Mouse (Mus musculus) midbrain, embryonic 10.5 days (tissue): ENCODE measurements around the gene Cnnm4. TPM values are rescaled to one million over a fixed set of nuclear protein-coding genes. Genes with fewer than 3 reads are reported as not detected.
"Not testable (repeated sequence)": the region's sequence is repeated elsewhere in the genome, so short reads cannot be mapped to it uniquely, and the experiment has no call there.

Experiments used
- DNase-seq: peaks from one replicate; pipeline ENCODE4 v3.0.0-alpha.2; 2017; ENCODE audit warnings: low spot score
- H3K27ac ChIP-seq: fragments of 300-500 bp; sonication (generic); replicated peaks from 2 replicates; pipeline ENCODE4 v1.5.1; 2016; ENCODE audit warnings: mild to moderate bottlenecking
- H3K27me3 ChIP-seq: fragments of 300-500 bp; sonication (generic); 2 replicates; pipeline ENCODE4 v1.6.1; 2016; ENCODE audit warnings: low read depth, mild to moderate bottlenecking; ENCODE audit not compliant: poor library complexity, severe bottlenecking
- H3K36me3 ChIP-seq: fragments of 300-500 bp; sonication (generic); 2 replicates; pipeline ENCODE4 v1.6.1; 2016; ENCODE audit warnings: mild to moderate bottlenecking, moderate library complexity
- H3K4me1 ChIP-seq: fragments of 300-500 bp; sonication (generic); 2 replicates; pipeline ENCODE4 v1.6.1; 2016
- H3K4me3 ChIP-seq: fragments of 300-500 bp; sonication (generic); 2 replicates; pipeline ENCODE4 v1.5.1; 2016; ENCODE audit warnings: mild to moderate bottlenecking, moderate library complexity
- H3K9me3 ChIP-seq: fragments of 300-500 bp; sonication (generic); replicated peaks from 2 replicates; pipeline ENCODE4 v1.6.1; 2016; ENCODE audit warnings: mild to moderate bottlenecking
- WGBS: fragments of 180-500 bp; shearing (Covaris S2); methylation state at CpG from one replicate; pipeline ENCODE4 v1.1.7; 2016; 5-methylcytosine and 5-hydroxymethylcytosine counted together
- polyA plus RNA-seq: library from polyadenylated mRNA; unstranded; fragments of >200 nt; fragmentation: Nextera tagmentation; extraction: Ambion mirVana; gene quantifications from 2 replicates; pipeline ENCODE4 v1.2.1, GENCODE M21; 2016

The Cnnm4 gene
- polyA plus RNA-seq, 1 experiment from 2014 or later, result 15.5 TPM

DNA sequence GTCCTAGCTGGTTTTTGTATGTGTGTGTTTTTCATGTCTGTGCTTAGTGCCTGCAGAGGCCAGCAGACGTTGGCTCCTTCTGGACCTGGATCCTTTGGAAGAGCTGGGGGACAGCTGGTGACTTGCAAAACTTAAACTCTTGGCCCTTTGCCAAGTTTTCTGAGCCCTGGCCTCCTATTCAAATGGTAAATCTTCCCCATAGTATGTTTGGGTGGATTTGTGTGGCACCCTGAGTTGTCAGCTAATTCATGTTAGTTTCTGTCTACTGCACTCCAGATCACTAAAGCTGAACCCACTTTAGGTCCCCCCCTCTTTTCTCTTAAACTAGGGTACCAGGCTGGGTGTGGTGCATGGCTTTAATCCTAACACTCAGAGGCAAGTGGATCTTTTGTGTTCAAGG lies 56.9 kb downstream of the Cnnm4 start:
- H3K36me3 ChIP-seq, result peaks cover 58% of the 10 kb centered on the region
- no peak for DNase-seq
- no peaks in the 10 kb centered on the region for H3K9me3 ChIP-seq
- H3K4me1 ChIP-seq, result peaks cover 5% of the 10 kb centered on the region; the same call in 1 of the 2 replicates
- no peak overlapping the region for H3K4me3 ChIP-seq
- H3K27me3 ChIP-seq, result no peaks in the 10 kb centered on the region
- no peak overlapping the region for H3K27ac ChIP-seq
- WGBS, result 61% methylated on average over 1 of the region's 1 CpGs

DNA sequence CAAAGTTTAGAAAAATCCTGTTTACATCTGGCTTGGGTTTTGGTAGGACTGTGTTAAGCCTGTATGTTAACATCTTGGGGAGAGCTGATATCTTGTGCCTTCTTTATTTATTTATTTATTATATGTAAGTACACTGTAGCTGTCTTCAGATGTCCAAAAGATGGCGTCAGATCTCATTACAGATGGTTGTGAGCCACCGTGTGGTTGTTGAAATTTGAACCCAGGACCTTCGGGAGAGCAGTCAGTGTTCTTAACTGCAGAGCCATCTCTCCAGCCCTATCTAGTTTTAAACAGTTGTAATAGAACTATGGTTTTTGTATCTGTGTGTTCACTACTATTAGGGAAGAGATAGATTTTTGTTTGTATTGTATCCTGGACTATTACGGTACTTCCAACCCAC lies 57.9 kb downstream of the Cnnm4 start:
- 90% methylated on average over 4 of the region's 4 CpGs for WGBS
- H3K9me3 ChIP-seq, result no peaks in the 10 kb centered on the region
- H3K4me3 ChIP-seq, result no peak overlapping the region
- peaks cover 49% of the 10 kb centered on the region for H3K36me3 ChIP-seq
- DNase-seq, result no peak
- H3K27me3 ChIP-seq, result no peaks in the 10 kb centered on the region
- H3K27ac ChIP-seq, result no peak overlapping the region
- peaks cover 5% of the 10 kb centered on the region; the same call in 1 of the 2 replicates for H3K4me1 ChIP-seq

DNA sequence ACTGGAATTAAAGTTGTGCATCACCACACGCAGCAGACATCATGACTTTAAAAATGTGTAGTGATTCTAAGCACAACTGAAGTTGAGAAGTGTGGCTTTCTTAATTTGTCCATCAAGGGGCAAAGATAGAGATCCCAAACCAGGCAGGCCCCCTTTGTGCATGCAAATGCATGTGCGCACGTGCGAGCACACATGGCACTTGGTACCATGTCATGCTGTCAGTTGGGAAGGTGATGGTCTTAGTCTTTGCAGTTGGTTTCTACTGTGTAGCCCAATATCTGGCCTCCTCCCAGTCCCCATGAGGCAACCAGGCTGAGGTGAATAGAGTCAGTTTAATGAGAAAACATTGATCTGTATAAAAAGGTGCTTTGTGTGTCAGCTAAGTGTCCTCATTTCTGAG lies 58.5 kb downstream of the Cnnm4 start:
- Histone ChIP-seq H3K27me3 (no peaks in the 10 kb centered on the region), H3K4me1 (peaks cover 5% of the 10 kb centered on the region; the same call in 1 of the 2 replicates), H3K9me3 (no peaks in the 10 kb centered on the region), H3K4me3 (no peak overlapping the region), H3K27ac (no peak overlapping the region), H3K36me3 (peaks cover 43% of the 10 kb centered on the region)
- no peak for DNase-seq
- WGBS, result 92% methylated on average over 4 of the region's 4 CpGs

GRCm38 (mm10) chr1:36530485-36530884 lies 59.1 kb downstream of the Cnnm4 start:
- Histone ChIP-seq H3K4me1 (peaks cover 5% of the 10 kb centered on the region; the same call in 1 of the 2 replicates), H3K4me3 (no peak overlapping the region), H3K27me3 (no peaks in the 10 kb centered on the region), H3K36me3 (peaks cover 36% of the 10 kb centered on the region), H3K9me3 (no peaks in the 10 kb centered on the region), H3K27ac (no peak overlapping the region)
- WGBS, result 89% methylated on average over 8 of the region's 8 CpGs
- no peak for DNase-seq

DNA sequence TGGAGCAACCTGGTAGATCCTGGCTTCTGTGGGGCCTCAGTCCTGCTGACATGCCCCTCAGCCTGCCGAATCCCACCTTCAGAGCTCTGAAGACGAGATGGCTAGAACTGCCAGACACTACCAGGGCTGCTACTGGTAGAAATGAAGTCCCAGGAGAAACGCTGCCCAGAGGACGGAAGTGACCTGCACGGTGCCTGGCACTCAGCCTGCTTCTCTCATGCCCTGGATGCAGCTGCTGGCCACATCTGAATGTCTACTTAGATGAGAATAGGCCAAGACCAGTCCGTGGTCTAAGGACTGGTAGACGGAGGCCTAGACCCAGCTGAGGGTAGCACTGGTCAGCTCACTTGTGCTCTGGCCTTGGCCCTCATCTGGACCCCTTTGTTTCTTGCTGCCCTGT lies 59.5 kb downstream of the Cnnm4 start:
- Histone ChIP-seq H3K4me3 (no peak overlapping the region), H3K4me1 (peaks cover 5% of the 10 kb centered on the region; the same call in 1 of the 2 replicates), H3K36me3 (peaks cover 32% of the 10 kb centered on the region), H3K27me3 (no peaks in the 10 kb centered on the region), H3K27ac (no peak overlapping the region), H3K9me3 (no peaks in the 10 kb centered on the region)
- WGBS, result 91% methylated on average over 7 of the region's 7 CpGs
- no peak for DNase-seq

GRCm38 (mm10) chr1:36531461-36531860 lies 60.0 kb downstream of the Cnnm4 start:
- no peak for DNase-seq
- no peak overlapping the region for H3K4me3 ChIP-seq
- 91% methylated on average over 12 of the region's 12 CpGs for WGBS
- no peaks in the 10 kb centered on the region for H3K27me3 ChIP-seq
- H3K27ac ChIP-seq, result no peak overlapping the region
- H3K9me3 ChIP-seq, result no peaks in the 10 kb centered on the region
- peaks cover 27% of the 10 kb centered on the region for H3K36me3 ChIP-seq
- H3K4me1 ChIP-seq, result peaks cover 5% of the 10 kb centered on the region; the same call in 1 of the 2 replicates

- no peak for DNase-seq
- no peaks in the 10 kb centered on the region for H3K27me3 ChIP-seq
- no peak overlapping the region for H3K4me3 ChIP-seq
- WGBS, result 89% methylated on average over 6 of the region's 6 CpGs
- peaks cover under 1% of the 10 kb centered on the region; the same call in 1 of the 2 replicates for H3K4me1 ChIP-seq
- H3K36me3 ChIP-seq, result peaks cover 19% of the 10 kb centered on the region
- H3K27ac ChIP-seq, result no peak overlapping the region; the same call in 1 of the 2 replicates
- H3K9me3 ChIP-seq, result no peaks in the 10 kb centered on the region
Measured at GRCm38 (mm10) chr1:36533546-36533945, 62.1 kb downstream of the Cnnm4 start.

DNA sequence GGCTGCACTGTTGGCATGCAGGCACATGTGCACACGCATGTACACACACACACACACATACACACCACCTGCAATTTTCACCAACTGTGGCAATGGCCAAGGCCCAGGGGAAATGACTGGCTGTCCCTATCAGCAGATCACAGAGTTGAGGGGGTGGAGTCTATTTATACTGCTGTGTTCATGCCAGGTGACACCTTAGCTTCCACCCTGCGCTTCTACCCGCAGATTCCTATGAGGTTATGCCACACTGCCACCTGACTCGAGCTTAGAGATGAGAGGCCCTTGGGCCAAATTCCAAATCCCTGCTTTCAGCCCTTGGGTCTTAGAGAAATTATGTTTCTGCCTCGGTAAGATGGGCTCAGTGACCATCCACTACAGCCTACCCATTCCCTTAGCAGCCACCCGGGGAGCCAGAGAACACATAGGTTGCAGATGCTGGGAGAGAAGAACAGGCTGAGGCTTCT lies 63.2 kb downstream of the Cnnm4 start:
- Histone ChIP-seq H3K36me3 (peaks cover 29% of the 10 kb centered on the region), H3K4me1 (no peaks in the 10 kb centered on the region), H3K9me3 (no peaks in the 10 kb centered on the region), H3K4me3 (no peak overlapping the region), H3K27me3 (no peaks in the 10 kb centered on the region), H3K27ac (no peak overlapping the region)
- no peak for DNase-seq
- 86% methylated on average over 6 of the region's 6 CpGs for WGBS

- peaks cover 34% of the 10 kb centered on the region for H3K36me3 ChIP-seq
- no peaks in the 10 kb centered on the region for H3K4me1 ChIP-seq
- WGBS, result 89% methylated on average over 11 of the region's 11 CpGs
- H3K4me3 ChIP-seq, result no peak overlapping the region
- no peak for DNase-seq
- H3K27ac ChIP-seq, result no peak overlapping the region
- H3K9me3 ChIP-seq, result no peaks in the 10 kb centered on the region
- no peaks in the 10 kb centered on the region for H3K27me3 ChIP-seq
Measured at GRCm38 (mm10) chr1:36535477-36536396, 64.3 kb downstream of the Cnnm4 start.

- DNase-seq, result no peak
- Histone ChIP-seq H3K36me3 (peaks cover 36% of the 10 kb centered on the region), H3K4me3 (no peak overlapping the region), H3K4me1 (no peaks in the 10 kb centered on the region), H3K9me3 (no peaks in the 10 kb centered on the region), H3K27me3 (no peaks in the 10 kb centered on the region), H3K27ac (no peak overlapping the region)
- WGBS, result 84% methylated on average over 8 of the region's 8 CpGs
Measured at GRCm38 (mm10) chr1:36536397-36536728, 64.9 kb downstream of the Cnnm4 start.

DNA sequence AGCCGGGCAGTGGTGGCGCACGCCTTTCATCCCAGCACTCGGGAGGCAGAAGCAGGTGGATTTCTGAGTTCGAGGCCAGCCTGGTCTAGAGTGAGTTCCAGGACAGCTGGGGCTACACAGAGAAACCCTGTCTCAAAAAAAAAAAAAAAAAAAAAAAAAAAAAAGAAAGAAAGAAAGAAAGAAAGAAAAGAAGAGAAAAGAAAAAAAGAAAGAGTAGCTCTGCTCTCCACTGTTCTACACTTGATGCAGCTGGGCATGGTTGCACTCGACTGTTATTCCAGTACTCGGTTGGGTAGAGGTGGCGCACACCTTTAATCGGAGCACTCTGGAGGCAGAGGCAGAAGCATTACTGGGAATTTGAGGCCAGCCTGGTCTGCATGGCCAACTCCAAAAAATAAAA lies 65.4 kb downstream of the Cnnm4 start, which contains the start of gene Ankrd23:
Gene Ankrd23, minus strand, starts transcription at position 101 of the 400 bp plus-strand sequence.
- not testable (repeated sequence) for H3K9me3 ChIP-seq, H3K4me1 ChIP-seq, H3K4me3 ChIP-seq, H3K27ac ChIP-seq, DNase-seq, H3K27me3 ChIP-seq
- peaks cover 36% of the 10 kb centered on the region for H3K36me3 ChIP-seq
- WGBS, result 93% methylated on average over 9 of the region's 9 CpGs

GRCm38 (mm10) chr1:36538727-36539126 lies 67.3 kb downstream of the Cnnm4 start:
- Histone ChIP-seq H3K27ac (no peak overlapping the region), H3K4me3 (no peak overlapping the region), H3K36me3 (peaks cover 39% of the 10 kb centered on the region), H3K4me1 (no peaks in the 10 kb centered on the region), H3K9me3 (no peaks in the 10 kb centered on the region), H3K27me3 (no peaks in the 10 kb centered on the region)
- WGBS, result 92% methylated on average over 4 of the region's 4 CpGs
- DNase-seq, result no peak

GRCm38 (mm10) chr1:36539186-36539585 lies 67.8 kb downstream of the Cnnm4 start, which contains the start of gene Gm42417:
Gene Gm42417, minus strand, starts transcription at chr1:36539429.
- Histone ChIP-seq H3K27ac (no peak within 1 kb of the TSS), H3K36me3 (peaks cover 39% of the 10 kb centered on the region), H3K4me1 (no peaks in the 10 kb centered on the region), H3K9me3 (no peaks in the 10 kb centered on the region), H3K4me3 (no peak within 1 kb of the TSS), H3K27me3 (no peaks in the 10 kb centered on the region)
- DNase-seq, result no peak
- 77% methylated on average over 9 of the region's 9 CpGs for WGBS
